Mouse (Mus musculus) thymus, postnatal 36 days (tissue): ENCODE data around the gene Saysd1.

Experiments used
- DNase-seq, 2 experiments: peaks; one replicate each; pipeline ENCODE4 v3.0.0; 2022; ENCODE audit warnings: mixed read lengths in 2 of 2

The Saysd1 gene

DNA sequence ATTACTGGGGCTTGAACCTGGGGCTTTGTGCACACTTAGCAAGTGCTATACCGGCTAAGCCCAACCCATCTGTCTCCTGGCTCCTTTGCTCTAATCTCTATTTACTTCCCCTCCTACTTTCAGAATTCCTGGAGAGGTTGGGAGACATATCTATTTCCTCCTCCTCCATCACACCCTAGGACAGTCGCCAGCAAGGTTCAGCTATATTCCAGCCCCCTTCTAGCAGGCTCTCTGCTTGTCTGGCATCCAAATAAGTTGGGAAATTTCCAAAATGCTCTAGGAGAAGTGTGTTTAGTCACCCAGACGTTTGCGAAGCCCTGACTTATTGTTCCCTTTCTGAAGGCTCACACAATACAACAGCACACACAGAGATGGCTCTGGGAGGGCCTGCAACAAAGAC is 35.1 kb downstream of the Saysd1 start:
- no peak for DNase-seq

GRCm38 (mm10) chr14:20098061-20098460 is 40.3 kb downstream of the Saysd1 start:
- DNase-seq: no peak

- no peak for DNase-seq
These were observed 43.4 kb downstream of the Saysd1 start for GRCm38 (mm10) chr14:20094942-20095341.

- DNase-seq: peak in 1 of 2 experiments; percentile 22
These were observed 44.8 kb downstream of the Saysd1 start for GRCm38 (mm10) chr14:20093493-20093892.

DNA sequence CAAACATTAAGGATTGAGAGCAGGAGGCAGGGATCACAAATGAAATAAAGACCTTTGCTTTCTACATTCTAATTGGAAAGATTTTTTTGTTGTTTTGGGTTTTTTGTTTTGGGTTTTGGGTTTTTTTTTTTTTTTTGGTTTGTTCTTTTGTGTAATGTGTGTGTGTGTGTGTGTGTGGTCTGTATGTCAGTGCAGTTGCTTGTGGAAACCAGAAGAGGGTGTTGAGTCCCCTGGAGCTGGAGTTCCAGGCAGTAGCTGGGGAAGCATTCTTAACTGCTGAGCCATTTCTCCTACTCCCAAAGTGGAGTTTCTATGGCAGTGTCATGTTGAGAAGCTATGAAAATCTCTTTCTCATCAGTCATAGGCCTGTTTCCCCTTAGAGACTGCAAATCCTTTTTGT is 54.0 kb downstream of the Saysd1 start:
- no peak for DNase-seq

DNA sequence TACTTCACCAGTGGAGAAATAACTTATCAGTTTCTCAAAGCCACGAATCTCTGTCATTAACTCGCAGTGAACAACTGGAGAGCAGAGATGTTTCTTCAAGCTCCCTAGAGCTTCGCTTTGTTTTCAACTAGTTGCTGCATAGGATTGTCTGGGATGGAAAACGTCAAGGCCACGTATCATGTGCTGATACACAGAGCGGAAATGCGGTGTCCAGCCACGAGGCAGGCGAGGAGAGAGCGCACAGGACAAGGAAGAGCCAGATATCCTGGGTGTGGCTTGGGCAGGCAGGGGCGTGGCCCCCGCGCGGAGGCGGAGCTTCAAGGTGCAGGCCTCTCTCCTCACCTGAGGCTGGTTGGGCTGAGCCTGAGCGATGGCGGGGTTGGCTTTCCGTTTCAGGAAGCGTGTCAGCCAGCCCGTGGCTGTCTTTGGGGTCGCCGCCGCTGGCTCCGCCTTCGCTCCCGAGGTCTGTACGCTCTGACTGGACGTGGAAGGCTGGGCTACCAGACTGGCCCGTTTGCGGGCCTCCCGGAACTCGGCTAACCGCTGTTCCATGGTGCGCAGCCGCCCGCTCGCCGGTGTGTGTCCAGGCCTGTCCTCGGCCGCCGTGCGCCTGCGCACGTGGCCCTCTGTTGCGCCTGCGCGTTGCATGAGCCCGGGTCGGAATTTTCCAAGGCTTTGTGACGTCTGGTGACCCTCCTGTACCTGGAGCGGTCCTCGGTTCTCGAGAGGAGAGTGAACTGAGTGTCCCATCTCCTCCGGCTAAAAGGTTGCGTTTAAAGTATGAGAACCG is 55.6 kb downstream of the Saysd1 start:
- peak; percentile 95 for DNase-seq

DNA sequence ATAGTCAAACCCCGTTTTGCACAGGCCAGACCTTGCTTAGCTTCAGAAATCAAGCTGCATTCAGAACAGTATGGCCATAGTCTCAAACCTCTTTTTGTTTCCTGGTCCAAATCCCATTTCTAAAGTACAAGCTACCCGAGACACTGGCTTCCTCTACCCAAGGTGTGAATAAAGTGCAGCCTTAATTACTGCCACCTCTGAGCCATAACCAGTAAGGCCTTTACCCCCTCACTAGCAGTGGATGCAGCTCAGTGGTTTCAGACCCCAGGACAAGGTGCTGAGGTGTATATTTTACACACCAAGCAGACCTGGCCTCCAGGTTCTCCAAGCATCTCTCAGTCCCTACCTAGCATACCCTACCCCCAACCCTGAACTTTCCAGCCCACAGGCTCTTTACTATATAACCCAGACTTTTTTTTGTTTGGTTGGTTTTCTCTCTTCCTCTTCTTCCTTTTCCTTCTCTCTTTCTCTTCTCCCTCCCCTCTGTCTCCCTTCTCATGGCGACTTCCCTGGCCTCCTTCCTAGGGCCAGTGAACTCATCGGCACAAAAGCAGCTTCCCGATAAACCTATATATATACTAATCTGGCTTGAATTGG is 56.3 kb downstream of the Saysd1 start:
- DNase-seq: no peak

DNA sequence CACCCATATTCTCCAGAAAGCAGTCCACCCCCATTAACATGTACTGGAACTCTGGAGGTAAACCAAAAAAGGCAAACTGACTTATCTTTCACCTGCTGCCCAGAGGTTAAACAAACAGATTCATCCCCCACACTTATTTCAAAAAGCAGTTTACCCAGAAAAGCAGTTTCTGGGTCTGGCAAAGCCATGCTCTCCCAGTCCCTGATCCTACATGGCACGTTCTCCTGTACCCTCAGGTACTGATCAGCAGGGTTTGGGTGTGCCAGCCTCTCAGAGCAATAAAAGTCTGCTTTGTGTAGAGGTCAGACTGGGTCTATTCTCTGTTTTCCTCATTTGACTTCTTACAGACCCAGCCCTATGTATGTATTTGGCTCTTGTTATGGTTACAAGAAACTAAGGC is 57.2 kb downstream of the Saysd1 start:
- no peak for DNase-seq

DNA sequence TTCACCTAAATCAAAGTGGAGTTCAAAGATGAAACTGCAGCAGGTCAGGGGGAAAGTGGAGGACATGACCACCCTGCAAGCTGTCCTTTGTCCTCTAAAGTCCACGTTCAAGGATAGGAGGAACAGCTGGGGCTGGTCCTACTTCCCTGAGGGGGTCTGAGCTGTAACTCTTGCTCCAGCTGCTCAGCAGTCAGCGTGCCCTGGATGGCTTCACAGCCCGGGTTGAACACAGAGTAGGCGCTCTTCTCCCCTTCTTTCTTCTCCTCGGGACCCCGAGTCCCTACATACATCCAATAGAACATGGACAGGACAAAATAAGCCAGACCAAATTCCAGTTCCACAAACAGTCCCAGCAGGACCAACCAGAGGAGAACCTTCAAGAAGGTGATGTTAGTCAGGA is 61.2 kb downstream of the Saysd1 start:
- no peak for DNase-seq

GRCm38 (mm10) chr14:20075544-20075943 is 62.8 kb downstream of the Saysd1 start:
- no peak for DNase-seq

- no peak for DNase-seq
These were observed 63.6 kb downstream of the Saysd1 start for GRCm38 (mm10) chr14:20074759-20075158.

GRCm38 (mm10) chr14:20070629-20071028 is 67.7 kb downstream of the Saysd1 start:
- DNase-seq: no peak

- no peak for DNase-seq
These were observed 70.0 kb downstream of the Saysd1 start for GRCm38 (mm10) chr14:20068365-20068764.

- peak; percentile 63 to 64 for DNase-seq
These were observed 70.8 kb downstream of the Saysd1 start for GRCm38 (mm10) chr14:20067293-20068074.

DNA sequence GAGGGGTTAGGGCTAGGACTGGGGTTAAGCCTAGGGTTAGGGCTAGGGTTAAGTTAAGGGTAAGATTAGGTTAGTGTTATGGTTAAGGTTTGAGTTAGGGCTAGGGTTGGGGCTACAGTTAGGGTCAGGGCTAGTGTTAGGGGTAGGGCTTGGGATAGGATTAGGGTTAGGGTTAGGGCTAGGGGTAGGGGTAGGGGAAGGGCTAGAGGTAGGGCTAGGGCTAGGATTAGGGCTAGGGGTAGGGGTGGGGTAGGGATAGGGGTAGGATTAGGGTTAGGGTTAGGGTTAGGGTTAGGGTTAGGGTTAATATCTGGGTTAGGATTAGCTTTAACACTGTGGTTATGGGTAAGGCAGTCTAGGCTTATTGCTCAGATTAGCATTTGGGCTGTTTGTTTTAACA is 73.6 kb downstream of the Saysd1 start:
- no peak for DNase-seq

- DNase-seq: no peak
These were observed 89.9 kb downstream of the Saysd1 start for GRCm38 (mm10) chr14:20048481-20048835.

DNA sequence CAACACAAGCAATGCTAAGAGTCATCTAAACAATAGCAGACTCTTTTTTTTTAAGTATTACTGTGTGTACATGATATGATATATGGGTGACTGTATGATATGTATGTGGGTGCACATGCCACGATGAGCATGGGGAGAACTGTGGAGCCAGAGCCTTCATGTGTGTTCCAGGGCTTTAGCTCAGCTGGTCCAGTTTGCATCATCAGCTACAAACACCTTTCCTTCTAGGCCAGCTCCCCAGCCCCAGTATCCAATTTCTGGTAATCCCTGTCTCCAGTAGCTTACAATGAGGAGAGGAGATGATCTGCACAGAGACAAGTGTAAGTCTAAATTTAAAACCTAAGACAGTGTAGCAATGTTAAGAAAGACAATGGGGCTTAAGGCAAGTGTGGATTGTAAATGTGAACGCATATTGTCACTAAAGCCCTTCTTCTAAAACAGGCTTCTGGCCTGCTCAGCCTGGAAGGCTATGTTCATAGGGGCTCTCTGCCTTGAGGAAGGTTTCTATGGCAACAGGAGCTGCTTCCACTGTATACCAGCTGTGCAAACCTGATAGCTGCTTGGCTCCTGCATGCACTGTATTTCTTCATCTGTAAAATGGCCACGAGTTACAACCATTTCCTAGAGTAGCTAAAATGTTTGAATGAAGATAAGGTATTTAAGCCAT is 90.4 kb downstream of the Saysd1 start:
- DNase-seq: no peak

DNA sequence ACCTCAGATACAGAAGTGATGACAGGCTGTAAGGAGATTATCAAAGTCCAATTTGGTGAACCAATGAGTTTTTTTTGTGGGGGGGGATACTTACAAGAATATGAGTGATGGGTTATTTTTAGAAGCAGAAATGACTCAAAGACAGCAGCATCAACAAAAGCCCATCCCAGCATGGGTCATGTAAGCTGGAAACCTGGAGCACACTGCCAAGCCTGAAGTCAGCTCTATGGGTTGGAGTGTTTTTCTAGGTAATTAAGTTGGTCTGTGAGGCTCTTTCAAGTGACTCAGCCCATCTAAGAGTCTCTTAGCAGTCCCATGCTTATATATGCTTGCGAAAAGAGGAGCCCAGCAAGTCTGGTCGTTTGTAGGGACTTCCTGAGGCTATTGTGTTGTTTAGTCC is 91.0 kb downstream of the Saysd1 start:
- DNase-seq: no peak

DNA sequence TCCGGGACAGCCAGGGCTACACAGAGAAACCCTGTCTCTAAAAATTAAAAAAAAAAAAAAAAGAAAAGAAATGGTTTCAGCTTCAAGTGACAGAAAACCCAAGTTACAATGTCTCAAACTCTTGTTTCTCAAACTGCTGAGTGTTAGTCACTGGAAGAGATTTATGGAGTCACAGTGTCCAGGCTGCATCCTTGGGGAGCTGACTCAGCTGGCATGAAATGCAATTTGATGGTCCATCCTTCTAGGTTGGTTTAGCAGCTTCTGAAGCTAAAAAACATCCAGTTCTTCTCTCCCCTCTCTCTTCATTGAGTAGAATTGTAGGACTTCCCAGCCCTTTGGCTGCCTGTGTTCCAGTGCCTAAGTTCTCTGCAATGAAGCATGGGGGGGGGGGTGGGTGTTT is 94.3 kb downstream of the Saysd1 start:
- no peak for DNase-seq

GRCm38 (mm10) chr14:20041836-20042235 is 96.5 kb downstream of the Saysd1 start:
- DNase-seq: peak; percentile 28 to 53

DNA sequence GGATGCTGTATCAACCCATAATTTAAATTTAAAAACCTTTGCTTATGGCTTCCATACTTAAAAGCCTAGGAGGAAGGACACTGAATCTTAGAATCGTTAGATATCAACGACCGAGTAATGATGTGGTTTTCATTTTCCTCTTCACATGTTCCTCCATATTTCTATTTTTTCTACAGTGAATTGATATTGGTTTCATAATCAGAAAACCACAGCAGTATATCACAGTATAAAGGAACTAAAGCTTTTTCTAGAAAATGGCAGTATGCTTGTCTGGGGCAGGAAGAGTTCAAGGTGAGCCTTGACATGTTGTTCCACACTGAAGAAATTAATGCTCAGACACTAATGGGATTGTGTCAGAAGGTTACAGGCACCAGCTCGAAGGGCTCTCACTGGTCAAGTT is 97.4 kb downstream of the Saysd1 start:
- DNase-seq: no peak

GRCm38 (mm10) chr14:20039795-20040194 is 98.5 kb downstream of the Saysd1 start:
- no peak for DNase-seq

GRCm38 (mm10) chr14:20032738-20033116 is 105.6 kb downstream of the Saysd1 start:
- no peak for DNase-seq
